Mouse (Mus musculus): ENCODE results near the gene Dlg2. TPM values are rescaled to one million over a fixed set of nuclear protein-coding genes. Genes with fewer than 3 reads are reported as not detected.

The Dlg2 gene
- polyA plus RNA-seq, 1 experiment from 2014 or later: 5.1 TPM

GRCm38 (mm10) chr7:91548796-91549195 lies 1072.3 kb downstream of the Dlg2 start:
- no peak overlapping the region for H3K9ac ChIP-seq (replicated peaks; ENCODE audit: low read depth, low read length)
- no peak overlapping the region for H3K4me2 ChIP-seq (replicated peaks; ENCODE audit: low read depth, low read length)
- no peak for ATAC-seq (ENCODE audit: insufficient number of reproducible peaks, insufficient read depth, low FRiP score, low read depth)
- no peaks in the 10 kb centered on the region for H3K4me1 ChIP-seq (ENCODE audit: control insufficient read depth, insufficient read depth, low read length)
- H3K36me3 ChIP-seq (ENCODE audit: control insufficient read depth, insufficient read depth, low read length): no peaks in the 10 kb centered on the region
- H3K27ac ChIP-seq (ENCODE audit: low read length): no peak overlapping the region
- H3K9me3 ChIP-seq (ENCODE audit: control insufficient read depth, low read depth, low read length): no peaks in the 10 kb centered on the region
- no peaks in the 10 kb centered on the region for H3K27me3 ChIP-seq (ENCODE audit: control insufficient read depth, insufficient read depth, low read length)
- 82% methylated on average over 1 of the region's 1 CpGs for WGBS
- no peak overlapping the region for H3K4me3 ChIP-seq (ENCODE audit: low read depth, low read length)

- no peak overlapping the region for H3K27ac ChIP-seq (ENCODE audit: low read length)
These were observed 1081.1 kb downstream of the Dlg2 start for GRCm38 (mm10) chr7:91557582-91557981.

GRCm38 (mm10) chr7:91567423-91567822 lies 1091.0 kb downstream of the Dlg2 start:
- no peak overlapping the region for H3K4me3 ChIP-seq (ENCODE audit: low read depth, low read length)
- H3K9me3 ChIP-seq (ENCODE audit: control insufficient read depth, low read depth, low read length): no peaks in the 10 kb centered on the region
- H3K27me3 ChIP-seq (ENCODE audit: control insufficient read depth, insufficient read depth, low read length): no peaks in the 10 kb centered on the region
- no peak for ATAC-seq (ENCODE audit: insufficient number of reproducible peaks, insufficient read depth, low FRiP score, low read depth)
- no peak overlapping the region for H3K4me2 ChIP-seq (replicated peaks; ENCODE audit: low read depth, low read length)
- no peak overlapping the region for H3K9ac ChIP-seq (replicated peaks; ENCODE audit: low read depth, low read length)
- H3K36me3 ChIP-seq (ENCODE audit: control insufficient read depth, insufficient read depth, low read length): no peaks in the 10 kb centered on the region
- no peak overlapping the region for H3K27ac ChIP-seq (ENCODE audit: low read length)
- no peaks in the 10 kb centered on the region for H3K4me1 ChIP-seq (ENCODE audit: control insufficient read depth, insufficient read depth, low read length)

More at GRCm38 (mm10) chr7:91557582-91557981, 1081.1 kb downstream of the Dlg2 start:
- Histone ChIP-seq H3K9ac (replicated peaks; ENCODE audit: low read depth, low read length) (no peak overlapping the region), H3K36me3 (ENCODE audit: control insufficient read depth, insufficient read depth, low read length) (no peaks in the 10 kb centered on the region), H3K4me2 (replicated peaks; ENCODE audit: low read depth, low read length) (no peak overlapping the region), H3K4me1 (ENCODE audit: control insufficient read depth, insufficient read depth, low read length) (no peaks in the 10 kb centered on the region), H3K9me3 (ENCODE audit: control insufficient read depth, low read depth, low read length) (no peaks in the 10 kb centered on the region), H3K27me3 (ENCODE audit: control insufficient read depth, insufficient read depth, low read length) (no peaks in the 10 kb centered on the region), H3K4me3 (ENCODE audit: low read depth, low read length) (no peak overlapping the region)
- ATAC-seq (ENCODE audit: insufficient number of reproducible peaks, insufficient read depth, low FRiP score, low read depth): no peak

GRCm38 (mm10) chr7:91570969-91571368 lies 1094.5 kb downstream of the Dlg2 start:
- no peak overlapping the region for H3K4me2 ChIP-seq (replicated peaks; ENCODE audit: low read depth, low read length)
- H3K9me3 ChIP-seq (ENCODE audit: control insufficient read depth, low read depth, low read length): no peaks in the 10 kb centered on the region
- H3K36me3 ChIP-seq (ENCODE audit: control insufficient read depth, insufficient read depth, low read length): no peaks in the 10 kb centered on the region
- H3K27ac ChIP-seq (ENCODE audit: low read length): no peak overlapping the region
- H3K4me3 ChIP-seq (ENCODE audit: low read depth, low read length): no peak overlapping the region
- no peaks in the 10 kb centered on the region for H3K27me3 ChIP-seq (ENCODE audit: control insufficient read depth, insufficient read depth, low read length)
- WGBS: 88% methylated on average over 2 of the region's 2 CpGs
- ATAC-seq (ENCODE audit: insufficient number of reproducible peaks, insufficient read depth, low FRiP score, low read depth): no peak
- H3K9ac ChIP-seq (replicated peaks; ENCODE audit: low read depth, low read length): no peak overlapping the region
- H3K4me1 ChIP-seq (ENCODE audit: control insufficient read depth, insufficient read depth, low read length): no peaks in the 10 kb centered on the region

- no peak for ATAC-seq (ENCODE audit: insufficient number of reproducible peaks, insufficient read depth, low FRiP score, low read depth)
- 49% methylated on average over 2 of the region's 2 CpGs for WGBS
- Histone ChIP-seq H3K27ac (ENCODE audit: low read length) (no peak overlapping the region), H3K9ac (replicated peaks; ENCODE audit: low read depth, low read length) (no peak overlapping the region), H3K4me2 (replicated peaks; ENCODE audit: low read depth, low read length) (no peak overlapping the region), H3K4me1 (ENCODE audit: control insufficient read depth, insufficient read depth, low read length) (no peaks in the 10 kb centered on the region), H3K4me3 (ENCODE audit: low read depth, low read length) (no peak overlapping the region), H3K9me3 (ENCODE audit: control insufficient read depth, low read depth, low read length) (no peaks in the 10 kb centered on the region), H3K27me3 (ENCODE audit: control insufficient read depth, insufficient read depth, low read length) (no peaks in the 10 kb centered on the region), H3K36me3 (ENCODE audit: control insufficient read depth, insufficient read depth, low read length) (no peaks in the 10 kb centered on the region)
These were observed 1096.2 kb downstream of the Dlg2 start for GRCm38 (mm10) chr7:91572666-91573065.

- Histone ChIP-seq H3K27me3 (ENCODE audit: control insufficient read depth, insufficient read depth, low read length) (no peaks in the 10 kb centered on the region), H3K36me3 (ENCODE audit: control insufficient read depth, insufficient read depth, low read length) (no peaks in the 10 kb centered on the region)
These were observed 1096.8 kb downstream of the Dlg2 start for GRCm38 (mm10) chr7:91573321-91573720.

GRCm38 (mm10) chr7:91576216-91576615 lies 1099.7 kb downstream of the Dlg2 start:
- Histone ChIP-seq H3K4me1 (ENCODE audit: control insufficient read depth, insufficient read depth, low read length) (no peaks in the 10 kb centered on the region), H3K4me3 (ENCODE audit: low read depth, low read length) (no peak overlapping the region), H3K36me3 (ENCODE audit: control insufficient read depth, insufficient read depth, low read length) (no peaks in the 10 kb centered on the region), H3K9ac (replicated peaks; ENCODE audit: low read depth, low read length) (no peak overlapping the region), H3K27me3 (ENCODE audit: control insufficient read depth, insufficient read depth, low read length) (no peaks in the 10 kb centered on the region), H3K4me2 (replicated peaks; ENCODE audit: low read depth, low read length) (no peak overlapping the region), H3K9me3 (ENCODE audit: control insufficient read depth, low read depth, low read length) (no peaks in the 10 kb centered on the region), H3K27ac (ENCODE audit: low read length) (no peak overlapping the region)
- ATAC-seq (ENCODE audit: insufficient number of reproducible peaks, insufficient read depth, low FRiP score, low read depth): no peak
- WGBS: 80% methylated on average over 6 of the region's 6 CpGs

More at GRCm38 (mm10) chr7:91573321-91573720, 1096.8 kb downstream of the Dlg2 start:
- no peak overlapping the region for H3K4me2 ChIP-seq (replicated peaks; ENCODE audit: low read depth, low read length)
- no peak overlapping the region for H3K4me3 ChIP-seq (ENCODE audit: low read depth, low read length)
- H3K4me1 ChIP-seq (ENCODE audit: control insufficient read depth, insufficient read depth, low read length): no peaks in the 10 kb centered on the region
- H3K27ac ChIP-seq (ENCODE audit: low read length): no peak overlapping the region
- H3K9me3 ChIP-seq (ENCODE audit: control insufficient read depth, low read depth, low read length): no peaks in the 10 kb centered on the region
- ATAC-seq (ENCODE audit: insufficient number of reproducible peaks, insufficient read depth, low FRiP score, low read depth): no peak
- H3K9ac ChIP-seq (replicated peaks; ENCODE audit: low read depth, low read length): no peak overlapping the region

- Histone ChIP-seq H3K36me3 (ENCODE audit: control insufficient read depth, insufficient read depth, low read length) (no peaks in the 10 kb centered on the region), H3K9me3 (ENCODE audit: control insufficient read depth, low read depth, low read length) (no peaks in the 10 kb centered on the region), H3K9ac (replicated peaks; ENCODE audit: low read depth, low read length) (no peak overlapping the region), H3K27me3 (ENCODE audit: control insufficient read depth, insufficient read depth, low read length) (no peaks in the 10 kb centered on the region), H3K4me1 (ENCODE audit: control insufficient read depth, insufficient read depth, low read length) (no peaks in the 10 kb centered on the region), H3K27ac (ENCODE audit: low read length) (no peak overlapping the region), H3K4me3 (ENCODE audit: low read depth, low read length) (no peak overlapping the region), H3K4me2 (replicated peaks; ENCODE audit: low read depth, low read length) (no peak overlapping the region)
- 69% methylated on average over 2 of the region's 2 CpGs for WGBS
- no peak for ATAC-seq (ENCODE audit: insufficient number of reproducible peaks, insufficient read depth, low FRiP score, low read depth)
These were observed 1105.7 kb downstream of the Dlg2 start for GRCm38 (mm10) chr7:91582203-91582602.

- H3K27ac ChIP-seq (ENCODE audit: low read length): no peak overlapping the region
- no peak overlapping the region for H3K4me2 ChIP-seq (replicated peaks; ENCODE audit: low read depth, low read length)
- H3K4me3 ChIP-seq (ENCODE audit: low read depth, low read length): no peak overlapping the region
- H3K27me3 ChIP-seq (ENCODE audit: control insufficient read depth, insufficient read depth, low read length): no peaks in the 10 kb centered on the region
- ATAC-seq (ENCODE audit: insufficient number of reproducible peaks, insufficient read depth, low FRiP score, low read depth): no peak
- WGBS: 45% methylated on average over 1 of the region's 1 CpGs
- H3K36me3 ChIP-seq (ENCODE audit: control insufficient read depth, insufficient read depth, low read length): no peaks in the 10 kb centered on the region
- H3K9ac ChIP-seq (replicated peaks; ENCODE audit: low read depth, low read length): no peak overlapping the region
- H3K4me1 ChIP-seq (ENCODE audit: control insufficient read depth, insufficient read depth, low read length): no peaks in the 10 kb centered on the region
- H3K9me3 ChIP-seq (ENCODE audit: control insufficient read depth, low read depth, low read length): no peaks in the 10 kb centered on the region
These were observed 1107.1 kb downstream of the Dlg2 start for GRCm38 (mm10) chr7:91583566-91583965.
